Mouse (Mus musculus): ENCODE data around the gene Rnf5.

The Rnf5 gene

DNA sequence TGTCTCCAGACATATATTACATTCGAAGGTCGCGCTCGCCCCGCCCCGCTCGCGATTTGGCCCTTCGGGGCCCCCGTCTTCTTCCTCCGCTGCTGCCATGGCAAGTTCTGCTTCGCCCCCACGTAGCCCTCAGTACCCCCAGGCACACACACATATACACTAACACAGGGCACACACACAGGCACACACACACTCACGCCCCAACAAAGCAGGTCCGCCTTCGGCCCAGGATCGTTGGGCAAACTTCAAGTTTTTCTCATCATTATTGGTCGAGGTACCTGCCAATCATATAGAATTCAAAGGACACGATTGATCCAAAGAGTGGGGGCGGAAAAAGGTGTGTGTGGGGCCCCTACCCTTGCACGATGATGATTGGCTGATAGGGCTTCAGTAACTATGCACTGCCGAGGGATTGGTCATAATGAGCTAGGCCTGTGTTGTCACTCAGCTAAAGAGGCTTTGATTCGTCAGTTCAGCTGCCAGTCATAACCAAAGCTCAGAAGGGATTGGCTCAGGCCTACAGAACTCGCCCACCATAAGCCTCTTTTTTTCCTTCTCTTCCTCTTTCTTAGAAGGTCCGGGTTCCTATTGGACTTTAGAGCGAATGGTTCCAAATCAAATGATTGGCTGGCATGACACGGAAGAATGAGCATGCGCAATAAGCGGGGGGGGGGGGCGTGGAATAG lies at the start of gene Rnf5:
TSS of gene Rnf5 (minus strand) at position 316 of the 686 bp plus-strand sequence.
- DNase-seq: peak; percentile 99 to 100

DNA sequence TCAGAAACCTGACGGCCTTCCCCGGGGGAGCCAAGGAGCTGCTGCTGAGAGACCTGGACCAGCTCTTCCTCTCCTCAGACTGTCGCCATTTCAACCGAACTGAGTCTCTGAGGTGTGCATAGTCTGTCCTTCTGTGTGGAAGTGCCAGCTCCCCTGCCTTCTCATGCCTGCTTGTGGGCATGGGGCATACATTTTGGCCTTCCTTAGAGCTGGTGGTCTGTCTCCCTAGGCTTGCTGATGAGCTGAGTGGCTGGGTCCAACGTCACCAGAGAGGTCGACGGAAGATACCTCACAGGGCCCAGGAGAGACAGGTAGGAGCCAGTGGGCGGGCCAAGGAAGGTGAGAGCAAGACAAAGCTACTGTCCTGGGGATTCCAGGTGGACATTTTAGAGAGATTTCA lies 49.5 kb upstream of the Rnf5 start:
- no peak for DNase-seq

DNA sequence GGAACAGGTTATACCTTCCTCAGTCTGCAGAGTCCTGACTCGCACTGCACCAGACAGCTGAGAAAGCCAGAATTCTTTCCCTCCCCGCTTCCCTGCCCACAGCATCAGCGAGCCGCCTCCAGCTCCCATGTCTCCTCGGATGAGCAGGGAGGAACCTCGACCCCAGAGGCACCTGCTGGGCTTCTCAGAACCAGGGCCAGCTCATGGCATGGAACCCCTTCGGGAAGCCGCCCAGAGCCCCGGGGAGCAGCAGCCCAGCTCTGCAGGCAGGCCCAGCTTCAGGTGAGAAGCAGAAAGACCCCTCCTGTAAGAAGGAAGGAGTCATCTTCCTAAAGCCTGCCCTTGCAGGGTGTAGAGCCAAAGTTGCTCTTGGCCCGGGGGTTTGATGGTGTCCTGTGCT lies 49.1 kb upstream of the Rnf5 start:
- no peak for DNase-seq

DNA sequence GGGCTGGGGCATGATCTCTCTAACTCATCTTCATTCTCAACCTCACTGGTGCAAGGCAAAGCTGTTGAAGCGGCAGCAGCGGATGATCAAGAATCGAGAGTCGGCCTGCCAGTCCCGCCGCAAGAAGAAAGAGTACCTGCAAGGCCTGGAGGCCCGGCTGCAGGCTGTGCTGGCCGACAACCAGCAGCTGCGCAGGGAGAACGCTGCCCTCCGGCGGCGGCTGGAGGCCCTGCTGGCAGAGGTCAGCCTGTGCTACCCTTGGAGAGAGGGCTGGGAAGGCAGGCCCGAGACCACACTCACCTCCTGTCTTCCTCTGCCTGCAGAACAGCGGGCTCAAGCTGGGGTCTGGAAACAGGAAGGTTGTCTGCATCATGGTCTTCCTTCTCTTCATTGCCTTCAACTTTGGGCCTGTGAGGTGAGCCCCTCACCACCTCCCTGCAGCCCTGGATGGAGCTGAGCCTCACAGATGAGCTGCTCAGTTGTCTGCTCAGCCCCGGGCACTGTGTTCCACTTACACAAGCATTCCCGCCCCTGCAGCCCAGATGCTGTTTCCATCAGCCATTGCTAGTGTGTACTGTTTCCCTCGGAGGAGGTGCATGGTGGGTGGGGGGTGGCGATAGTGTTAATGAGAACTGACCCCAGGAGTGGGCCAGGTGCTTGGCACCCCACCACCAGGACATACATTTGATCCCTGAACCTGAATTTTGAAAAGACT lies 48.2 kb upstream of the Rnf5 start:
- DNase-seq: peak; percentile 54 to 56

DNA sequence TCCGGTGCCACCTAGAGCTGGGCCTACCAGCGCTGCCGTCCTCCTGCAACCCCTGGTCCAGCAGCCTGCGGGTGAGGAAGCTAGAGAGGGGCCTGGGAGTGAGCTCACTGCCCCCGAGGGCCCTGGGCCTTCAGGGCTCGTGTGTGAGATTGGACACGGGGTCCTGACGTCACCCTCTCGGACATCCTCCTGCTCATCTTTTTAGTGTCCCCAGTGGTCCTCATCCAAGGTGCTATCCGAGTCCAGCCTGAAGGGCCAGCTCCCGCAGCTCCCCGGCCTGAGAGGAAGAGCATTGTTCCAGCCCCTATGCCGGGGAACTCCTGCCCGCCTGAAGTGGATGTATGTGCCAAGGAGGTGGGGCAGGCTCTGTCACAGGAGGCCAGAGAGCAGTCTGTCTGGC lies 47.3 kb upstream of the Rnf5 start:
- no peak for DNase-seq

DNA sequence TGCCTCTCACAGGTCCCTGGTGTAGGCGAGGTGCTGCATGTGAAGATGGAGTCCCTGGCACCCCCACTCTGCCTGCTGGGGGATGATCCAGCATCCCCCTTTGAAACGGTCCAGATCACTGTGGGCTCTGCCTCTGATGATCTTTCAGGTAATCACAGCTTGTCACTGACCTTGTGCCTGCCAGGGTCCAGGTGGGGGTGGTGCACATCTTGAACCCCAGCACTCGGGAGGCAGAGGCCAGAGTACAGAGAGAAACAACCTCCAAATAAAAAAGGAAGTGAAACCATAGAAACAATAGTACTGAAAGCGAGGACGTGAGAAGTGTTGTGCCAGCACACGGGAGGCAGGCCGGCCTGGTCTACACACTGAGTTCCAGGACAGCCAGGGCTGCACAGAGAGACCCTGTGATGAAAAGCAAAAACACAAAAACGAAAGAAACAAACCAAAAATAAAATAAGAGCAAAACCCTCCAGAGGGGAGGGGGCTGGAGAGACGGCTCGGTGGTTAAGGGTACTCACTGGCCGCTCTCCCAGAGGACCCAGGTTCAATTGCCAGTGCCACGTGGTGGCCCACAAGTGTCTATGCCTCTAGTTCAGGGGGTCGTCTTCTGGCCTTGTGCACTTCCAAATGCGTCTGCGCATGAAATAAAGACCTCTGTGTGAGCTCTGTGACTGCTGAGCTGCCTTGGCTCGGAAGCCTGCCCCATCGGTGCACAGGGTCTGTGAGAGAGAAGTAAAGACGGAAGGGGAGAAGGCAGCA lies 45.8 kb upstream of the Rnf5 start:
- no peak for DNase-seq

DNA sequence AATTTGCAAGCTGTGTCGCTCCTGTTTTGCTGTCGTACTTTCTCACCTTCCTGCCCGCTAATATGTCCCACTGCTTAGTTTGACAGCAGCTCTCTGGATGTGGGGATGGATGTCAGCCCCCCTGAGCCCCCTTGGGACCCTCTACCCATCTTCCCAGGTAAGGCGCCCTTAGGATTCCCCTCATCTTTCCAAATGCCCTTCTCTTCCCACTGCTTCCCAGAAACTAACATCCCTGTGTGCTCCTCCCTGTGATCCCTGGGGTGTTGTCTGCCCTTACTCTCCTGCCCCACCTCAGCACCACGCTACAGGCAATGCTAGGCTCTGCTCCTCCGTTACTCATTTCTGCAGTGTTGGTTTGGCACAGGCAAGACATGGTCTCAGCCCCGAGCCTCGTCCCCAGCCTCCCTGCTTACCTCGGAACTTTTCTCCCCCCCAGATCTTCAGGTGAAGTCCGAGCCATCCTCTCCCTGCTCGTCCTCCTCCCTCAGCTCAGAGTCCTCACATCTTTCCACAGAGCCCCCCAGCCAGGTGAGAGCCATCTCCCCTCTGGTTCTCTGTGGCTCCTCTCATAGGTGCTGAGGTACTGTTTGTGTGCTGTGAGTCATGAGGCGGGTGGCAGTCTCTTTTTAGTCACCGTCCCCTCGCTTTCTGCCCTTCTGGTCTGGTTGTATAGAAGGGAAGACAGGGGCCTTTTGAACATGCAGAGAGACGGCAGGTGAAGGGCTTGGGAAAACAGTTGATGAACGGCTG lies 44.8 kb upstream of the Rnf5 start:
- no peak for DNase-seq

DNA sequence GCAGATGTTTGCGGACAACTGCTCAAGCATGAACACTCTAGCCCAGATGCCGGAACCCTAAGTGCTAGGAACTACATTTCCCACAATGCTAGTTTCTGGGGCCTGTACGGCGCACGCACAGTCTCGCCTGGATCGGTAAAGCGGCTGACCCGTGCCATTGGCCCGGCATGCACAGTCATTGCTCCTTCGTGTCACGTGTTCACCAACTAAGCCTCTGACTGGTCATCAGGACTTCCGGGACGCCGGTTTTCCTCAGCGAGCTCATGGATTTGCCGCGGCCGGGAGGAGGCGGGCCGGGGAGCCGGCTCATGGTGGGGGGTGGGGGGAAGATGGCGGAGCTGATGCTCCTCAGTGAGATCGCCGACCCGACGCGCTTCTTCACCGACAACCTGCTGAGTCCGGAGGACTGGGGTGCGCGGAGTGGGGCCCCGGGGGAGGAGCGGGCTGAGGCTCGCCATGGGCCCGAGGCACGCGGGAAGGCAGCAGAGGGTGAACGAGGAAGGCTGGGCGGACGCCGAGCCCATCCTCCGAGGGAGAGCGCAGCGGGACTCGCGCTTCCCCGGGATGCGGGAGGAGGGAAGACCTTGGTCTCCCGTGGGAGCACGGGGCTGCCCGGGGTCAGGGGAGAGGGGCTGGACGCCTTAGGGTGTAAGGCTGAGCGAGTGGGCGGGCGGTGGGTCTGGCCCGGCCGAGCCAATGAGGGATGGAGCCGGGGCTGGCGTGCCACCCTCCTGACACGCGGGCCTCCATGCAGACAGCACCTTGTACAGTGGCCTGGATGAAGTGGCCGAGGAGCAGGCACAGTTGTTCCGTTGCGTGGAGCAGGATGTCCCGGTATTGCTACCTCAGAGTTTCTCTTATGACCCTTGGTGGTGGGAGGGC lies 43.7 kb upstream of the Rnf5 start, which contains the start of gene Atf6b:
TSS of gene Atf6b (plus strand) at position 241 of the 882 bp plus-strand sequence.
- peak; percentile 95 to 97 for DNase-seq

DNA sequence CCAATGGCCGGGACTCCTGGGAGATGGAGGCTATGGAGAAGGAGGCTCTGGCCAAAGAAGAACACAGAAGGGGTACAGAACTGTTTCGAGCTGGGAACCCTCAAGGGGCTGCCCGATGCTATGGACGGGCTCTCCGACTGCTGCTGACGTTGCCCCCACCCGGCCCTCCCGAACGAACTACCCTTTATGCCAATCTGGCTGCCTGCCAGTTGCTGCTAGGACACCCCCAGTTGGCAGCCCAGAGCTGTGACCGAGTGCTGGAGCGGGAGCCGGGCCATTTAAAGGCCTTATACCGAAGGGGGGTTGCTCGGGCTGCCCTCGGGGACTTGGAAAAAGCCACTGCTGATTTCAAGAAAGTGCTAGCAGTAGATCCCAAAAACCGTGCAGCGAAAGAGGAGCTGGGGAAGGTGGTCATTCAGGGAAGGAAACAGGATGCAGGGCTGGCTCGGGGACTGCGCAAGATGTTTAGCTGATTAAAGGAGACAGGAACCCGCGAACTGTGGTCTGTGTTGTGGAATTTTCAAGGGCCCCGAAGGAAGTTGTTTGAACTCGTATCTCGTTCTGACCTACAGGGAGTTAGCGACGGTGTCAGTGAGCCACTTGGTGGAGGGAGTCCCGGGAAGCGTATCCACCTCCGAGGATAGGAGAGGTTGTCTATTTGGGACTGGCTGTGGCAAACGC lies 42.5 kb upstream of the Rnf5 start:
- DNase-seq: peak; percentile 48 to 56

DNA sequence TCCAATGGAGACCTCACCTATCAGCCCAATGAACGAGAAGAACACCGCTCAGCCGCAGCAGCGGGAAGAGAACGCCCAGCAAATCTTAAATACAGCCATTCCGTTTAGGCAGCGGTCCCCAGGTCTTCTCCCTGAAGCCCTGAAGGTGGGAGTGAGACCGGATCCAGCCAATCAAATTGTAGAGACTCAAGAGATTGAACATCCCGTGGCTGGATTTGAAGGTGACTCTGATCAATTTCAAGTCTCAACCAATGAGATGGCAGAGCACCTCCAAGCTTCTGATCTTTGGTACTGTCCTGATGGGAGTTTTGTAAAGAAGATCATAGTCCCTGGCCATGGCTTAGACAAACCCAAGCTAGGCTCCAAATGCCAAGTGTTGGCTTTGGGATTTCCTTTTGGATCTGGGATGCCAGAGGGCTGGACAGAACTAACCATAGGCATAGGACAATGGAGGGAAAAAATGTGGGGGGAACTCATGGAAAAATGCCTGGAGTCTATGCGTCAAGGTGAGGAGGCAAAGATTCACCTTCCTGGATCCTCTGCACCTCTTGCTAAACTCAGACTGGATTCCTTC lies 41.9 kb upstream of the Rnf5 start:
- DNase-seq: no peak

DNA sequence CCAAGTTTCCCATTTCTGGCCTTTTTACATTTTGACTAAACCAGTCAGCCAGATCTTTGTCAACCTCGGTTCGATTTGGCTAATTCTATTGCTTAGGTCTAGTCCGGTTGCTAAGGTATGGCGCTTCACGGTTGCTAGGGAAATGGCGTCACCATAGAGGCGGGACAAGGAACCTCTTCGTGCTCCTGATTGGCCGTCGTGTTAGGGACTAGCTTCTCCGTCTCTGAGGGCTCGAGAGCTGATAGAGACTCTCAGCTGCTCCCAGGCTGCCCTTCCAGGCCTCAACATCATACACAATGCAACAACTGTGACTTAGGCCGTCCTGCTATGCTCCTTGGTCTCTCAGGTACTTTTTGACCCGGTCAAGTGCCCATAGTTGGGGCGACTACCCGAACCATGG lies 41.1 kb upstream of the Rnf5 start, which contains the start of gene Fkbpl:
TSS of gene Fkbpl (plus strand) at position 157 of the 400 bp plus-strand sequence.
- DNase-seq: peak; percentile 97

DNA sequence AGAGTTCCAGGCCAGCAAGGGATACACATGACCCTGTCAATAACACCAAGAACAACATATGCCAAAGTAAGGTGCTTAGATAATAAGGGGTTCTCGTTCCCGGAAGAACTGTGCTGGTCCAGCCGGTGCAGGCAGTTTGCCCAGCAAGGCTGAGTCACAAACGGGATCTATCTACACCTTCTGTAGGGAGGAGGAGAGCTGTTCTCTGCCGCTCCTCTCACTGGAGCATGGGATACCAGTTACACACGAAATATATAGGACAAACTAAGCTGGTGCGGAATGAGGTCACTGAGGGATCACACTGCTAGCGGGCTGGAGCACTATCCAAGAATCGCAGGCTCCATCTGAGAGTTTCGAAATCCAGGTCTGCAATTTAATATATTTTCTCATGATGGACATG lies 40.5 kb upstream of the Rnf5 start:
- DNase-seq: peak in 1 of 2 experiments; percentile 47

DNA sequence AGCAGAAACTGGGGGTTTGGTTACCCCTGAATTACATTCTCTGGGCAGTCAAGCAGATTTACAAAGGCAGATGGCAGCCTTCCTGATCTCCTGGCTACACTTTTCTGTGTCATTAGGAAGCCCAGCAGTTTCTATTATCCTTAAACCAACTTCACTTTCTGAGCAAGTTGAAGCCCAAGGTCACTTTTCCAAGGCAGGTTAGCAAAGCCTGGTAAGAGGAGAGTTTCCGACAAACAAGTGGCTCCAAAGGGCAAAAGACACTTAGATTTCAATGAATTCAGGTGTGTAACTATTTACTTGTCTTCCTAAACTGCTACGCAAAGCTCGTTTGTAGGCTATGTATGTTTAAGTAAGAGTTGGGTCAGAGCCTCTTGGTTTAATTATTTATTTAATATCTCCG lies 39.9 kb upstream of the Rnf5 start:
- no peak for DNase-seq

DNA sequence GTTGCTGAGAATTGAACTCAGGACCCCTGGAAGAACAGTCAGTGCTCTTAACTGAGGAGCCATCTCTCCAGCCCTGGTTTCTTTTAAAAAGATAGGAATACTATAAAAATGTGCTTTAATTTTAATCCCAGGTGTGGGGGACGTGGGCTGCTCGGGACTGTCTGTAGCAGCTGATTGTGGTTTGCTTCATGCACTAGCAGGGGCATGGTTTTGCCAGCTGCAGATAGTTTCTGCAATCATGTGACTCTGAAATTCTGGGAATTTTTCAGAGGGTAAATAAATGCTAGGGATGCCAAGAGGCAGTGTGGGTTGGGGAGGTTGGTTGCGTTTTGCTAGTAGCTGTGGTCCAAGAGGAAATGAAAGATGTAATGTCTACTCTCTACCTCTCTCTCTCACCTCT lies 38.5 kb upstream of the Rnf5 start:
- no peak for DNase-seq

DNA sequence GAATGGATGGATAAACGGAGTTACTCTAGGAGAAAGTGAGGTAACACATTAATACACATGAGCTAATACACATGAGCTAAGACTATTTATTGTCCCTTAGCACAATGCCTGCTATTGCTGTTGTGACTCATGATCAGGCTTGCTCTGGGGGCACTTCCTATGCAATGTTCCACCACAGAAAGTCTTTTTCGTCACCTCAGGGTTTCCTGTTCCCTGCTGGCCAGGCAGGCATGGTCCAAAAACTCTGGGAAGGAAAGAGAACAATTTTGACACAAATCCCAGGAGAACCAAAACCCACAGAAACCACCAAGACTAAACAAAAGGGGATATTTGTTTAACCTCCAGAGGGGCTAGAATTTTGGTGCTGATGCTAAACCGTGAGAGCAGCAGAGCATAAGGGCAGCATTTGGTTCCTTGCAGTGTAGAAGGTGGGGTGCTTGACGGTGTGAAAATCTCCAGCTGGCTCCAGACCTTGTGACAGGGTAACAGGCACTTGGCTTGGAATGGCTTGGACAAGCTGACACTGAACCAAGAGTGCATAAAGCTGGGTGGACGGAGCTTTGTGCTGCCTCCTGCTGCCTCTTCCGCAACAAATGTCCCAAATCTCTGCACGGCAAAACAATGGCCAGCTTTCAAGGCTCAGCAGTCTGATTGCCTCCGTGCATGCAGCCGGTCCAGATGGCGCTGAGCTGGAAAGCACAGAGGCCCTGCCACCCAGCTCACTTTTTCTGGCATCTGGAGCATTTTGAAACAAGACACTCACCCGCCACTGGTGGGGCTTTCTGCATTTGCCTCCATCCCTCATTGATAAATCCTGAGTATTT lies 37.5 kb upstream of the Rnf5 start:
- DNase-seq: peak; percentile 81 to 88

DNA sequence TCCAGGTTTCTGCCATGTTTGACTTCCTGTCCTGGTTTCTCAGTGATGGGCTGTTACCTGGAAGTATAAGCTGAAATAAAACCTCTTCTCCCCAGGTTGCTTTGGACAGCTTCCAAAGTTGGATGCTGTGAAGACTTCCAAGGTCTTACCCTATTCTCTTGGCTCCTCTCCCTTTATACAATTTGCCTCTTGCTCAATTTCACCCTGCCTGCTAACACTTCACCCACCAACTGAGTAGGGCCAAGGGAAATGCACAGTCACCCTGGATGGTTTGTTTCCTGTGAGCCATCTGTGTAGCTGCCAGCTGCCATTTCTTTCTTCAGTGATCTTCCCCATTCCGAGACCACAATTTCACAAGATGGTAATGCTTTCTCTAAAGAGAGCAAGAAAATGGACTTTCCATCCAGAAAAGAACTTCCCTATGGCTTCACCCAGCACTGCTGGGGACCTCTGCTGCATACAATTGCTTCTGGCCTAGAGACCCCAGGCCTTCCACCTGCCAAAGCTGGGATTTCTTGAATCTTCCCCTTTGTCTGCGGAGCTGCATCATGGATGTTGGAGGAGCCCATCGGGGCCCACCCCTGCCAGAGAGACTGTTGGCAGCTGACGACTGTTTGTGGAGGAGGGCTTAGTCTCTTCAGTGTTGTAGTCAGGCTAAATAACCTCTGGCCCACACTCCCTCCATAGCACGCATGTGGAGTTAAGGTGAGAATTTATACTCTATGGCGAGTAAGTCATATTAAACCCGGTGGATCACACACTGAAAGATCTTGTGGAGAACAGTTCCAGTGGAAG lies 36.2 kb upstream of the Rnf5 start:
- peak in 1 of 2 experiments; percentile 49 for DNase-seq

DNA sequence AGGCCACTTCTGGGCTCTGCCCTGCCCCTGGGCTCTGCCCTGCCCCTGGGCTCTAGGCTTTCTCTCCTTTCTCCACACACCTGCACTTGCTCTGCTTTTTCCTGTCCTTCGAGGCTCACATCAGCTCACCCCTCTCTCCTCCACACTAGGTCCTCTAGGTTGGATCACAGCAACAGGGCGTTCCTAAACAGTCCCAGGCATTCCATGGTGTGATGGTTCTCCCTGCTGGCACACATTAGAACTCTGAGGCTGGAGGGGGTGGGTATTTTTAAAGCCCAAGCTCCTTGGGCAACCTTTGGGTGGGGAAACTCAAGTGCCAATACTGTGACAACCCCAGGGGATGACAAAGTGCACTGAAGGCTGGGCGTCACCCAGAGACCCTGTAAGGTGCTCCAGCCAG lies 34.0 kb upstream of the Rnf5 start:
- DNase-seq: no peak

DNA sequence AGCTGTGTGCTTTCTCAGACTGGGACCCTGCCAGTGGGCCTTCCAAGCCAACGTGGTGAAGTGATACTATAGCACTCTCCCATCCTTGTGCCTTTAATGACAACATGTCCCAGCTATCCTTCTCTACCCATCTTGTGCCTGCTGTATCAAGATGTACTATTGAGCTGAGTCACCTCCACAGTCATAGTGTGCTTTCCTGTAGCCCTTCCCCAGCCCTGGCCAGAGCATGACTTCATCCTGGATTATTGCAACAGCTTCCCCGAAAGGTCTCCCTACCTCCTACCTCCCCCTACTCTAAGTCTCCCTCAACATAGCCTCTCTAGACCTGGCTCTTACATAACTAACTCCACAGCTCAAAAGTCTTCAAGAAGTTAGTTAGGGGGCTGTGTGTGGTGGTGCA lies 32.2 kb upstream of the Rnf5 start:
- DNase-seq: no peak

DNA sequence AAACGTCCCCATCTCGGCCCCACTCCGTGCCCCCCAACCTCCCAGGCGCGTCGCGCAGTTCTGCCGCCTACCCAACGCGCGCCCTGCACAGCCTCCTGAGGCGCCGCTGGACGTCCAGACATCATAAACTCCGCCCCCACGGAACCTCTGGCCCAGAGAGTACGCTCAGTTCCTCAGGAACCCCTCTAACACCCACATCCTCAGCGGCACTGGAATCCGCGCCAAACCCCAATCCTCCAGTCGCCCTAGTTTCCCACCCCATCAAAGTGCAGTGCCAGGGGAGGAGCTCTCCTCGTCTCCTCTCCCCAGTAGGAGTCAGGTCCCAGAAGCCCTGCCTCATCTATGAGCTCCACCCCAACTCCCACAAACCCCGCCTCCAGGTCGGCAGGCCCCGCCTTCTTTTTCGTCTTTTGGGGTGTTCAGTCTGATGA lies 28.8 kb upstream of the Rnf5 start:
- peak; percentile 74 to 78 for DNase-seq

Data from cerebellum, postnatal 10 days (tissue).